22 mouse cellular contexts compared by ENCODE assay signal in the genomic region with DNA sequence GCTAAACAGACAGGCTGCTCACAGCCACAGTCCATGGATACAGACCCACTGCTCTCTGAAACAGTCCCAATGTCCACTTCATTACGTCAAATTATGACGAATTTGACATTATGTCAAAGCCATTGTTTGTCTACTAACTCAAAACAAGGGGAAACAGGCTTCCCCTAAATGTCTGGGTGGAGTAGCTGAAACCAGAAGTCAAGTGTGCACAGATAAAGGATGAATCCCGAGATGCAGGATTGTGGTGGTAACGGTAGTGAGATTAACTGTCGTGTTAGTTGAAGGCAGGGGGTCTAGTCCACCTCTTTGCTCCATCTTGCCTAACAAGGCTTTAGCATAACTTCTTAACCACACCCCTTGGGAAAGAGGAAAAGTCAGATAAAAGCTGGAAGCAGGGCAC. TPM values are rescaled to one million over a fixed set of nuclear protein-coding genes. Genes with fewer than 3 reads are reported as not detected.
"Had no signal": no experiment of that assay in that cellular context is flagged by ENCODE, and none has a peak within 500 bp of the region (broad histone marks: within the 10 kb centered on the region; RNA-seq: fewer than 3 reads in every experiment).

No protein-coding gene starts in this region.

- H3K4me1 ChIP-seq: midbrain, embryonic 15.5 days; neural tube, embryonic 12.5 days; neural tube, embryonic 15.5 days; stomach, embryonic 15.5 days had no signal

- H3K4me2 ChIP-seq: midbrain, embryonic 11.5 days had no signal

- H3K9me3 ChIP-seq: midbrain, embryonic 15.5 days; neural tube, embryonic 12.5 days; neural tube, embryonic 15.5 days; stomach, embryonic 15.5 days had no signal

- H3K9ac ChIP-seq: liver, embryonic 14.5 days; midbrain, embryonic 15.5 days; neural tube, embryonic 12.5 days; neural tube, embryonic 15.5 days; stomach, embryonic 15.5 days had no signal

- H3K27me3 ChIP-seq: midbrain, embryonic 15.5 days had no signal

- H3K27ac ChIP-seq: layer of hippocampus, adult 2 months; left cerebral cortex, adult 2 months; liver, embryonic 14.5 days; midbrain, embryonic 15.5 days; neural tube, embryonic 12.5 days; neural tube, embryonic 15.5 days; stomach, embryonic 15.5 days had no signal

- H3K36me3 ChIP-seq: midbrain, embryonic 15.5 days; neural tube, embryonic 12.5 days; neural tube, embryonic 15.5 days; stomach, embryonic 15.5 days had no signal

- H3K4me3 ChIP-seq: layer of hippocampus, adult 2 months; left cerebral cortex, adult 2 months; midbrain, embryonic 15.5 days; neural tube, embryonic 12.5 days; neural tube, embryonic 15.5 days; stomach, embryonic 15.5 days had no signal

- DNase-seq: layer of hippocampus, adult 9-11 months; layer of hippocampus, postnatal 36 days had no signal

- ATAC-seq: midbrain, embryonic 15.5 days had no signal

RNA-seq across cellular contexts. Expression of gene Gsdma, which starts 8.3 kb away (rescaled TPM):
- total RNA-seq: layer of hippocampus, adult 2 months; layer of hippocampus, postnatal 36 days; left cerebral cortex, adult 2 months; left cerebral cortex, postnatal 36 days; megakaryocyte progenitor cell, adult 5-6 weeks had no signal
- polyA plus RNA-seq: inflammation-experienced regulatory T-cells, adult 6 months; kidney, embryonic 16.5 days; lung, embryonic 16.5 days; midbrain, embryonic 11.5 days; midbrain, embryonic 15.5 days; neural tube, embryonic 12.5 days had no signal

RNA-seq across cellular contexts. Expression of gene Gsdma2, which starts 25.9 kb away (rescaled TPM):
- total RNA-seq: layer of hippocampus, adult 2 months; layer of hippocampus, postnatal 36 days; left cerebral cortex, adult 2 months; left cerebral cortex, postnatal 10 days; left cerebral cortex, postnatal 36 days; megakaryocyte progenitor cell, adult 5-6 weeks had no signal
- polyA plus RNA-seq: inflammation-experienced regulatory T-cells, adult 6 months; kidney, embryonic 16.5 days; limb, embryonic 11.5 days; limb, embryonic 14.5 days; liver, embryonic 14.5 days; lung, adult 2 months; lung, embryonic 16.5 days; midbrain, embryonic 11.5 days; midbrain, embryonic 15.5 days; neural tube, embryonic 12.5 days had no signal

RNA-seq across cellular contexts. Expression of gene Csf3, which starts 28.6 kb away (rescaled TPM):
- total RNA-seq: layer of hippocampus, adult 2 months; layer of hippocampus, postnatal 36 days; left cerebral cortex, adult 2 months; left cerebral cortex, postnatal 10 days; left cerebral cortex, postnatal 36 days; megakaryocyte progenitor cell, adult 5-6 weeks had no signal
- polyA plus RNA-seq: inflammation-experienced regulatory T-cells, adult 6 months; intestine, embryonic 16.5 days; large intestine, adult 2 months; liver, embryonic 14.5 days; lung, adult 2 months; lung, embryonic 16.5 days; midbrain, embryonic 11.5 days; midbrain, embryonic 15.5 days; neural tube, embryonic 12.5 days; neural tube, embryonic 15.5 days; stomach, embryonic 15.5 days; thymus, postnatal 0 days had no signal

RNA-seq across cellular contexts. Expression of gene Gsdma3, which starts 46.3 kb away (rescaled TPM):
- total RNA-seq: layer of hippocampus, adult 2 months; left cerebral cortex, postnatal 36 days; megakaryocyte progenitor cell, adult 5-6 weeks had no signal
- polyA plus RNA-seq: inflammation-experienced regulatory T-cells, adult 6 months; intestine, embryonic 16.5 days; kidney, embryonic 16.5 days; large intestine, adult 2 months; limb, embryonic 11.5 days; limb, embryonic 14.5 days; liver, embryonic 14.5 days; lung, adult 2 months; lung, embryonic 16.5 days; midbrain, embryonic 11.5 days; midbrain, embryonic 15.5 days; neural tube, embryonic 12.5 days; neural tube, embryonic 15.5 days; stomach, embryonic 15.5 days had no signal
